Mouse (Mus musculus): ENCODE results near the gene Vmn2r94.

- no peak for TF ChIP-seq CTCF (IDR thresholded peaks at IDR 0.05; ENCODE audit: extremely low read depth, insufficient read depth, insufficient read length, insufficient replicate concordance)
- no peak for TF ChIP-seq POLR2A (IDR thresholded peaks at IDR 0.05; ENCODE audit: low read depth, low read length)
Measured at GRCm38 (mm10) chr17:18236931-18237330, 40.6 kb downstream of the Vmn2r94 start.

All from spleen, adult 2 months (tissue).